Mouse (Mus musculus): ENCODE data around the gene Osbpl5. TPM values are rescaled to one million over a fixed set of nuclear protein-coding genes. Genes with fewer than 3 reads are reported as not detected.

Osbpl5 gene
- total and polyA plus RNA-seq, 3 experiments, result 0.60 TPM; not detected in 2

- Histone ChIP-seq H3K9me3 (replicated peaks) (peaks cover 5% of the 10 kb centered on the region; the same call in 1 of the 2 replicates), H3K27me3 (ENCODE audit: insufficient read depth, low read length) (peaks cover 20% of the 10 kb centered on the region), H3K36me3 (replicated peaks) (peaks cover 32% of the 10 kb centered on the region), H3K4me3 (ENCODE audit: low read depth, low read length) (no peak overlapping the region), H3K4me1 (ENCODE audit: insufficient read depth, low read depth, low read length) (no peaks in the 10 kb centered on the region)
- ATAC-seq (ENCODE audit: extremely low read depth, insufficient number of reproducible peaks, low FRiP score, poor library complexity, severe bottlenecking), result no peak
- TF ChIP-seq CTCF (IDR thresholded peaks at IDR 0.05; ENCODE audit: low read depth, low read length), result no peak
- no peak for TF ChIP-seq TAL1 (conservative IDR thresholded peaks at IDR 0.05; ENCODE audit: low read depth, low read length)
- TF ChIP-seq GATA2 (IDR thresholded peaks at IDR 0.05; ENCODE audit: borderline replicate concordance, low read depth, low read length), result no peak
- TF ChIP-seq GATA1 (IDR thresholded peaks at IDR 0.05; ENCODE audit: borderline replicate concordance, low read length), result no peak
- TF ChIP-seq POLR2AphosphoS5 (IDR thresholded peaks at IDR 0.05; ENCODE audit: insufficient replicate concordance, low read depth, low read length), result no peak
- DNase-seq (ENCODE audit: low spot score), result no peak
These were observed 36.3 kb upstream of the Osbpl5 start for GRCm38 (mm10) chr7:143793121-143793520.

GRCm38 (mm10) chr7:143792336-143792985 lies 35.7 kb upstream of the Osbpl5 start:
- peaks cover 5% of the 10 kb centered on the region; the same call in 1 of the 2 replicates for H3K9me3 ChIP-seq (replicated peaks)
- H3K4me1 ChIP-seq (ENCODE audit: insufficient read depth, low read depth, low read length), result no peaks in the 10 kb centered on the region
- H3K4me3 ChIP-seq (ENCODE audit: low read depth, low read length), result no peak overlapping the region
- H3K27me3 ChIP-seq (ENCODE audit: insufficient read depth, low read length), result peaks cover 21% of the 10 kb centered on the region
- ATAC-seq (ENCODE audit: extremely low read depth, insufficient number of reproducible peaks, low FRiP score, poor library complexity, severe bottlenecking) (no peak), DNase-seq (ENCODE audit: low spot score) (no peak)
- H3K36me3 ChIP-seq (replicated peaks), result peaks cover 26% of the 10 kb centered on the region
- TF ChIP-seq CTCF (IDR thresholded peaks at IDR 0.05; ENCODE audit: low read depth, low read length) (no peak), POLR2AphosphoS5 (IDR thresholded peaks at IDR 0.05; ENCODE audit: insufficient replicate concordance, low read depth, low read length) (no peak), GATA2 (IDR thresholded peaks at IDR 0.05; ENCODE audit: borderline replicate concordance, low read depth, low read length) (no peak), GATA1 (IDR thresholded peaks at IDR 0.05; ENCODE audit: borderline replicate concordance, low read length) (no peak), TAL1 (conservative IDR thresholded peaks at IDR 0.05; ENCODE audit: low read depth, low read length) (no peak)

- Histone ChIP-seq H3K4me3 (ENCODE audit: low read depth, low read length) (no peak within 1 kb of the TSS; the same call in 1 of the 2 replicates), H3K9me3 (replicated peaks) (no peaks in the 10 kb centered on the region), H3K27me3 (ENCODE audit: insufficient read depth, low read length) (peaks cover 42% of the 10 kb centered on the region), H3K36me3 (replicated peaks) (no peaks in the 10 kb centered on the region), H3K4me1 (ENCODE audit: insufficient read depth, low read depth, low read length) (peaks cover 18% of the 10 kb centered on the region)
- DNase-seq (ENCODE audit: low spot score) (peak; percentile 41), ATAC-seq (ENCODE audit: extremely low read depth, insufficient number of reproducible peaks, low FRiP score, poor library complexity, severe bottlenecking) (no peak)
- TF ChIP-seq POLR2AphosphoS5 (IDR thresholded peaks at IDR 0.05; ENCODE audit: insufficient replicate concordance, low read depth, low read length) (no peak), TAL1 (conservative IDR thresholded peaks at IDR 0.05; ENCODE audit: low read depth, low read length) (no peak), GATA2 (IDR thresholded peaks at IDR 0.05; ENCODE audit: borderline replicate concordance, low read depth, low read length) (no peak), GATA1 (IDR thresholded peaks at IDR 0.05; ENCODE audit: borderline replicate concordance, low read length) (no peak), CTCF (IDR thresholded peaks at IDR 0.05; ENCODE audit: low read depth, low read length) (no peak)
These were observed 27.4 kb upstream of the Osbpl5 start, which contains the start of gene Mrgpre for GRCm38 (mm10) chr7:143783996-143784829. TSS of gene Mrgpre (minus strand) at chr7:143784500.

- ATAC-seq (ENCODE audit: extremely low read depth, insufficient number of reproducible peaks, low FRiP score, poor library complexity, severe bottlenecking) (no peak), DNase-seq (ENCODE audit: low spot score) (no peak)
- peaks cover 18% of the 10 kb centered on the region for H3K4me1 ChIP-seq (ENCODE audit: insufficient read depth, low read depth, low read length)
- H3K36me3 ChIP-seq (replicated peaks), result no peaks in the 10 kb centered on the region
- H3K27me3 ChIP-seq (ENCODE audit: insufficient read depth, low read length), result peaks cover 36% of the 10 kb centered on the region
- H3K4me3 ChIP-seq (ENCODE audit: low read depth, low read length), result no peak overlapping the region; the same call in 1 of the 2 replicates
- TF ChIP-seq POLR2AphosphoS5 (IDR thresholded peaks at IDR 0.05; ENCODE audit: insufficient replicate concordance, low read depth, low read length) (no peak), GATA1 (IDR thresholded peaks at IDR 0.05; ENCODE audit: borderline replicate concordance, low read length) (no peak), CTCF (IDR thresholded peaks at IDR 0.05; ENCODE audit: low read depth, low read length) (no peak), TAL1 (conservative IDR thresholded peaks at IDR 0.05; ENCODE audit: low read depth, low read length) (no peak), GATA2 (IDR thresholded peaks at IDR 0.05; ENCODE audit: borderline replicate concordance, low read depth, low read length) (no peak)
- no peaks in the 10 kb centered on the region for H3K9me3 ChIP-seq (replicated peaks)
These were observed 26.7 kb upstream of the Osbpl5 start for GRCm38 (mm10) chr7:143783378-143783995.

GRCm38 (mm10) chr7:143777375-143777774 lies 20.6 kb upstream of the Osbpl5 start:
- no peaks in the 10 kb centered on the region for H3K4me1 ChIP-seq (ENCODE audit: insufficient read depth, low read depth, low read length)
- H3K4me3 ChIP-seq (ENCODE audit: low read depth, low read length), result no peak overlapping the region
- TF ChIP-seq GATA2 (IDR thresholded peaks at IDR 0.05; ENCODE audit: borderline replicate concordance, low read depth, low read length) (no peak), POLR2AphosphoS5 (IDR thresholded peaks at IDR 0.05; ENCODE audit: insufficient replicate concordance, low read depth, low read length) (no peak), GATA1 (IDR thresholded peaks at IDR 0.05; ENCODE audit: borderline replicate concordance, low read length) (no peak), CTCF (IDR thresholded peaks at IDR 0.05; ENCODE audit: low read depth, low read length) (no peak), TAL1 (conservative IDR thresholded peaks at IDR 0.05; ENCODE audit: low read depth, low read length) (no peak)
- no peaks in the 10 kb centered on the region for H3K9me3 ChIP-seq (replicated peaks)
- ATAC-seq (ENCODE audit: extremely low read depth, insufficient number of reproducible peaks, low FRiP score, poor library complexity, severe bottlenecking), result no peak
- DNase-seq (ENCODE audit: low spot score), result no peak
- H3K27me3 ChIP-seq (ENCODE audit: insufficient read depth, low read length), result peaks cover 28% of the 10 kb centered on the region
- H3K36me3 ChIP-seq (replicated peaks), result no peaks in the 10 kb centered on the region
